Mouse (Mus musculus): ENCODE data around the gene Ppp2ca. TPM values are rescaled to one million over a fixed set of nuclear protein-coding genes. Genes with fewer than 3 reads are reported as not detected.

The Ppp2ca gene
- polyA plus RNA-seq (2015; fragmentation: Nextera tagmentation; extraction: Ambion mirVana) = 122 and 123 TPM in 2 replicates

GRCm38 (mm10) chr11:52098398-52098946 lies at the start of gene Ppp2ca:
Ppp2ca (plus strand) TSS chr11:52098681.
- Histone ChIP-seq H3K4me1 (ENCODE audit: control insufficient read depth, insufficient read depth, low read length) (peaks cover 31% of the 10 kb centered on the region), H3K27ac (ENCODE audit: low read length) (peak within 1 kb of the TSS; percentile 99), H3K9me3 (replicated peaks; ENCODE audit: control insufficient read depth, low read length, poor library complexity, severe bottlenecking) (no peaks in the 10 kb centered on the region), H3K36me3 (ENCODE audit: control insufficient read depth, insufficient read depth, low read length) (no peaks in the 10 kb centered on the region), H3K4me2 (ENCODE audit: low read length) (peak within 1 kb of the TSS; percentile 95), H3K9ac (ENCODE audit: low read depth, low read length) (peak within 1 kb of the TSS; percentile 99), H3K4me3 (ENCODE audit: low read depth, low read length) (peak within 1 kb of the TSS; percentile 98), H3K27me3 (ENCODE audit: control insufficient read depth, insufficient read depth, low read depth, low read length) (no peaks in the 10 kb centered on the region)
- ATAC-seq = peak; percentile 98
- WGBS = under 1% methylated on average over 51 of the region's 53 CpGs

DNA sequence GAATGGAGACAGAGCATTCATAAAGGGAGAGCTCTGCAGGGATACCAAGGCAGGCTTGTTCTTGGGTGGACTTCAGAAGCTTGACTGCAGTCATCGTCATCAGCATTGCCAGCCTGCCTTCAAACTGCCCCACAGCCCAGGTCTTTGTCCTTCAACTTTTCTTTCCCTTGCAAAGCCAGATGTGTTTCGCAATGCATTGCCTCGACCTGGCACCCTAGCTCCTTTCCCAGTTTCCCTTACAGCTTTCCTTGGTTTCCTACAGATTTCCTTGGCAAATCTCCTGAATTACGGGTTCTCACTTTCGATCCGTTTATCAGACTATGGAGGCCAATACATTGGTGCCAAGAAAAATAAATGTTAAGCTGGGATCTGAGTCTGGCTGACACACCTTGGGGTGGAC lies 45.1 kb upstream of the Ppp2ca start:
- no peak overlapping the region for H3K4me2 ChIP-seq (ENCODE audit: low read length)
- 93% methylated on average over 6 of the region's 6 CpGs for WGBS
- ATAC-seq = no peak
- H3K27ac ChIP-seq (ENCODE audit: low read length) = no peak overlapping the region
- no peak overlapping the region for H3K9ac ChIP-seq (ENCODE audit: low read depth, low read length)
- H3K4me3 ChIP-seq (ENCODE audit: low read depth, low read length) = no peak overlapping the region
- H3K4me1 ChIP-seq (ENCODE audit: control insufficient read depth, insufficient read depth, low read length) = no peaks in the 10 kb centered on the region
- no peaks in the 10 kb centered on the region for H3K36me3 ChIP-seq (ENCODE audit: control insufficient read depth, insufficient read depth, low read length)
- no peaks in the 10 kb centered on the region for H3K9me3 ChIP-seq (replicated peaks; ENCODE audit: control insufficient read depth, low read length, poor library complexity, severe bottlenecking)
- no peaks in the 10 kb centered on the region for H3K27me3 ChIP-seq (ENCODE audit: control insufficient read depth, insufficient read depth, low read depth, low read length)

DNA sequence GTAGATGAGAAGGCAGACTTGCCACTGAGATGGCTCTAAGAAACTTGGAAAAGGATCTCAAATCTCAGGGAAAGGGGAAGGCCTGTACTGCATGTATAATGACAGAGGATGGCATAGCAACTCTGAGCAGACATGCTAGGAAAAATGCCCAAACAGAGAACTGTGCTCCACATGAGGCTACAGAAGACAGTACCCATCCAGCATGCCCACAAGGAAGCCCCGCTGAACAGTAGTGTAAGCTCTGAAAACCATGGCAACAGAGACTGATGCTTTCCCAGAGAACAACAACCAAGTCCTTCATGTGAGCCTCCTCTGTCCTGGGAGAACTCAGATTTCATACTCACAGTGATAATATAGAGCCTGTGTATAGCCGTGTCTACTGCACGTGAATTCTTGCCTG lies 43.8 kb upstream of the Ppp2ca start:
- no peak for ATAC-seq
- Histone ChIP-seq H3K4me2 (ENCODE audit: low read length) (no peak overlapping the region), H3K9me3 (replicated peaks; ENCODE audit: control insufficient read depth, low read length, poor library complexity, severe bottlenecking) (no peaks in the 10 kb centered on the region), H3K36me3 (ENCODE audit: control insufficient read depth, insufficient read depth, low read length) (no peaks in the 10 kb centered on the region), H3K4me3 (ENCODE audit: low read depth, low read length) (no peak overlapping the region), H3K27me3 (ENCODE audit: control insufficient read depth, insufficient read depth, low read depth, low read length) (no peaks in the 10 kb centered on the region), H3K4me1 (ENCODE audit: control insufficient read depth, insufficient read depth, low read length) (no peaks in the 10 kb centered on the region), H3K9ac (ENCODE audit: low read depth, low read length) (no peak overlapping the region), H3K27ac (ENCODE audit: low read length) (no peak overlapping the region)
- WGBS = 86% methylated on average over 3 of the region's 3 CpGs

GRCm38 (mm10) chr11:52056198-52056597 lies 42.3 kb upstream of the Ppp2ca start:
- Histone ChIP-seq H3K4me3 (ENCODE audit: low read depth, low read length) (no peak overlapping the region), H3K27ac (ENCODE audit: low read length) (no peak overlapping the region), H3K4me2 (ENCODE audit: low read length) (no peak overlapping the region), H3K9ac (ENCODE audit: low read depth, low read length) (no peak overlapping the region), H3K27me3 (ENCODE audit: control insufficient read depth, insufficient read depth, low read depth, low read length) (no peaks in the 10 kb centered on the region), H3K36me3 (ENCODE audit: control insufficient read depth, insufficient read depth, low read length) (no peaks in the 10 kb centered on the region), H3K9me3 (replicated peaks; ENCODE audit: control insufficient read depth, low read length, poor library complexity, severe bottlenecking) (no peaks in the 10 kb centered on the region), H3K4me1 (ENCODE audit: control insufficient read depth, insufficient read depth, low read length) (no peaks in the 10 kb centered on the region)
- no peak for ATAC-seq
- WGBS = 90% methylated on average over 5 of the region's 5 CpGs

GRCm38 (mm10) chr11:52059001-52059400 lies 39.5 kb upstream of the Ppp2ca start:
- Histone ChIP-seq H3K9me3 (replicated peaks; ENCODE audit: control insufficient read depth, low read length, poor library complexity, severe bottlenecking) (no peaks in the 10 kb centered on the region), H3K4me2 (ENCODE audit: low read length) (no peak overlapping the region), H3K36me3 (ENCODE audit: control insufficient read depth, insufficient read depth, low read length) (no peaks in the 10 kb centered on the region), H3K4me3 (ENCODE audit: low read depth, low read length) (no peak overlapping the region), H3K9ac (ENCODE audit: low read depth, low read length) (no peak overlapping the region), H3K27ac (ENCODE audit: low read length) (no peak overlapping the region), H3K4me1 (ENCODE audit: control insufficient read depth, insufficient read depth, low read length) (no peaks in the 10 kb centered on the region), H3K27me3 (ENCODE audit: control insufficient read depth, insufficient read depth, low read depth, low read length) (no peaks in the 10 kb centered on the region)
- WGBS = 84% methylated on average over 5 of the region's 5 CpGs
- ATAC-seq = no peak

- H3K36me3 ChIP-seq (ENCODE audit: control insufficient read depth, insufficient read depth, low read length) = no peaks in the 10 kb centered on the region
- H3K27me3 ChIP-seq (ENCODE audit: control insufficient read depth, insufficient read depth, low read depth, low read length) = no peaks in the 10 kb centered on the region
- no peak overlapping the region for H3K9ac ChIP-seq (ENCODE audit: low read depth, low read length)
- WGBS = 94% methylated on average over 4 of the region's 4 CpGs
- no peak overlapping the region for H3K4me2 ChIP-seq (ENCODE audit: low read length)
- no peaks in the 10 kb centered on the region for H3K9me3 ChIP-seq (replicated peaks; ENCODE audit: control insufficient read depth, low read length, poor library complexity, severe bottlenecking)
- no peak overlapping the region for H3K27ac ChIP-seq (ENCODE audit: low read length)
- H3K4me1 ChIP-seq (ENCODE audit: control insufficient read depth, insufficient read depth, low read length) = no peaks in the 10 kb centered on the region
- no peak for ATAC-seq
- no peak overlapping the region for H3K4me3 ChIP-seq (ENCODE audit: low read depth, low read length)
Measured at GRCm38 (mm10) chr11:52060315-52060714, 38.2 kb upstream of the Ppp2ca start.

DNA sequence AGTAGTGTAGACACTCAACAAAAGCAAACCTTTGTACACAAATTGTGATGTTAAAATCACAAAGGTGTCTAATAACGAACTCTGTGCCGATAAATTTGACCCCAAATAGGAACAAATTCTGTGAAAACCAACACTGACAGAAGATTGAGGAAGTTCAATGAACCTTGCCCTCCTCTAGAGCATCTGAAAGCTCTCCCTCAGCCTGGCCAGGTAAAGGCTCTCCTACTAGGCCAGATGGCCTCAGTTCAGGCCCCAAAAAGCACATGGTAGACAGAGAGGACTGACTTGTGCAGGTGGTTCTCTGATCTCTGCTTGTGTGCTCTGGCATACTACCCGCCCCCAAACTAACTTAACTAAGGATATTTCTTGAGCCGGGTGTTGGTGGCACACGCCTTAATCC lies 36.1 kb upstream of the Ppp2ca start:
- Histone ChIP-seq H3K9me3 (replicated peaks; ENCODE audit: control insufficient read depth, low read length, poor library complexity, severe bottlenecking) (no peaks in the 10 kb centered on the region), H3K9ac (ENCODE audit: low read depth, low read length) (no peak overlapping the region), H3K4me2 (ENCODE audit: low read length) (no peak overlapping the region), H3K4me1 (ENCODE audit: control insufficient read depth, insufficient read depth, low read length) (no peaks in the 10 kb centered on the region), H3K36me3 (ENCODE audit: control insufficient read depth, insufficient read depth, low read length) (no peaks in the 10 kb centered on the region), H3K27ac (ENCODE audit: low read length) (no peak overlapping the region), H3K4me3 (ENCODE audit: low read depth, low read length) (no peak overlapping the region), H3K27me3 (ENCODE audit: control insufficient read depth, insufficient read depth, low read depth, low read length) (no peaks in the 10 kb centered on the region)
- no peak for ATAC-seq
- 97% methylated on average over 5 of the region's 5 CpGs for WGBS

DNA sequence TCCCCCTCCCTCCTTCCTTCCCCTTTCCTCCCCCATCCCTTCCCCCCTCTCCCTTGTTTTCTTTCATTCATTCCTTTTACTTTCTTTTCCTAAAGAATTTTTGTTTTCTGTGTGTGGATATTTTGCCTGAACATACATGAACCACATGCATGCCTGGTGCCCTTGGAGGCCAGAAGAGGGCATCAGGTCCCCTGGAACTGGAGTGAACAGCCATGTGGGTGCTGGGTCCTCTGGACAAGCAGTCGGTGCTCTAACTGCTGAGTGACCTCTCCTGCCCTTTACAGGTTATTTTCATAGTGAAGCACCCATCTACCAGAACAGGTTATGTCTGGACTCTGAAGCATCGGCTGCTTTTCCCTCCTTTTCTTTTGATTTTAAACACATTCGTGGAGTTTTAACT lies 34.1 kb upstream of the Ppp2ca start:
- ATAC-seq = no peak
- Histone ChIP-seq H3K9ac (ENCODE audit: low read depth, low read length) (no peak overlapping the region), H3K4me3 (ENCODE audit: low read depth, low read length) (no peak overlapping the region), H3K36me3 (ENCODE audit: control insufficient read depth, insufficient read depth, low read length) (no peaks in the 10 kb centered on the region), H3K27me3 (ENCODE audit: control insufficient read depth, insufficient read depth, low read depth, low read length) (no peaks in the 10 kb centered on the region), H3K4me1 (ENCODE audit: control insufficient read depth, insufficient read depth, low read length) (no peaks in the 10 kb centered on the region), H3K4me2 (ENCODE audit: low read length) (no peak overlapping the region), H3K9me3 (replicated peaks; ENCODE audit: control insufficient read depth, low read length, poor library complexity, severe bottlenecking) (no peaks in the 10 kb centered on the region), H3K27ac (ENCODE audit: low read length) (no peak overlapping the region)
- 54% methylated on average over 3 of the region's 3 CpGs for WGBS

DNA sequence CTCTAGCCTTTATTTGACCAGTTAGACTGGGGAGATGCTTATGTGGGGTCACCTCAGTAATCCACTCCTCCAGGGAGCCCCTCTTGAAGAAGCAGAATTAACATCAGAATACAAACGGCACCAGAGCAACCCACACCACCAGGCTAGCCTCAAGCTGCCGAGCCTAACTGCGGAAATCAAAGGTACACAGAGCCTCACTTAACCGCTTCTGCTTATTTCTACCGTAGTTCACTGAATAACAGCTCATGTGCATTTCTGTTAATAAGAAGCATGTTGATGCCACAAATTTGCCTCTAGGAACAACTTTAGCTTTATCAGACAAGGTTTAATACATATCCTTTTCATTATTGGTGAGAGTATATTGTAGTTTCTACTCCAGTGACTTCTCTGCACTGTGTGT lies 32.6 kb upstream of the Ppp2ca start:
- no peaks in the 10 kb centered on the region for H3K36me3 ChIP-seq (ENCODE audit: control insufficient read depth, insufficient read depth, low read length)
- no peak overlapping the region for H3K27ac ChIP-seq (ENCODE audit: low read length)
- 12% methylated on average over 5 of the region's 5 CpGs for WGBS
- no peaks in the 10 kb centered on the region for H3K27me3 ChIP-seq (ENCODE audit: control insufficient read depth, insufficient read depth, low read depth, low read length)
- no peaks in the 10 kb centered on the region for H3K9me3 ChIP-seq (replicated peaks; ENCODE audit: control insufficient read depth, low read length, poor library complexity, severe bottlenecking)
- no peak overlapping the region for H3K9ac ChIP-seq (ENCODE audit: low read depth, low read length)
- H3K4me1 ChIP-seq (ENCODE audit: control insufficient read depth, insufficient read depth, low read length) = no peaks in the 10 kb centered on the region
- ATAC-seq = no peak
- H3K4me3 ChIP-seq (ENCODE audit: low read depth, low read length) = no peak overlapping the region
- no peak overlapping the region for H3K4me2 ChIP-seq (ENCODE audit: low read length)
